Mouse (Mus musculus) MEL (cell line): ENCODE results near the gene Slc16a6.

Source experiments
- CTCF ChIP-seq, 3 experiments: IDR thresholded peaks in 2 of 3; conservative IDR thresholded peaks in 1 of 3; 2 replicates each; pipeline ENCODE4 v1.5.1; 2011 to 2012; ENCODE audit warnings: low read length in 3 of 3, low read depth in 2 of 3, mild to moderate bottlenecking in 2 of 3, improper control_type of control experiment in 1 of 3, inconsistent platforms in 1 of 3, mixed read lengths in 1 of 3, moderate library complexity in 1 of 3; ENCODE audit not compliant: control insufficient read depth in 1 of 3, insufficient read depth in 1 of 3, poor library complexity in 1 of 3, severe bottlenecking in 1 of 3
- E2F4 ChIP-seq: IDR thresholded peaks from 2 replicates; pipeline ENCODE4 v1.6.1; 2011; ENCODE audit warnings: low read depth, low read length, improper control_type of control experiment, borderline replicate concordance
- EP300 ChIP-seq, 2 experiments: IDR thresholded peaks; 2 replicates each; pipeline ENCODE4 v1.6.1; 2011; ENCODE audit warnings: improper control_type of control experiment in 2 of 2, low read length in 2 of 2, low read depth in 1 of 2, mild to moderate bottlenecking in 1 of 2
- HCFC1 ChIP-seq: IDR thresholded peaks from 2 replicates; pipeline ENCODE4 v1.6.1; 2012; ENCODE audit warnings: low read depth, mild to moderate bottlenecking, inconsistent platforms, low read length, improper control_type of control experiment, moderate library complexity
- MAX ChIP-seq: IDR thresholded peaks from 2 replicates; pipeline ENCODE4 v1.6.1; 2011; ENCODE audit warnings: low read length, improper control_type of control experiment
- MAZ ChIP-seq: IDR thresholded peaks from 2 replicates; pipeline ENCODE4 v1.6.1; 2012; ENCODE audit warnings: low read depth, mild to moderate bottlenecking, inconsistent platforms, low read length, improper control_type of control experiment
- MYB ChIP-seq: IDR thresholded peaks from 2 replicates; pipeline ENCODE4 v1.6.1; 2011; ENCODE audit warnings: mild to moderate bottlenecking, low read depth, low read length, improper control_type of control experiment
- POLR2A ChIP-seq, 2 experiments: IDR thresholded peaks; 2 replicates each; pipeline ENCODE4 v1.6.1; 2011 to 2012; ENCODE audit warnings: low read length in 2 of 2, mild to moderate bottlenecking in 2 of 2, control low read depth in 1 of 2, improper control_type of control experiment in 1 of 2, low read depth in 1 of 2, moderate library complexity in 1 of 2; ENCODE audit not compliant: control insufficient read depth in 1 of 2, insufficient read depth in 1 of 2, poor library complexity in 1 of 2
- TBP ChIP-seq: IDR thresholded peaks from 2 replicates; pipeline ENCODE4 v1.8.0; 2011; ENCODE audit warnings: low read depth, low read length, improper control_type of control experiment
- UBTF ChIP-seq: IDR thresholded peaks from 2 replicates; pipeline ENCODE4 v1.6.1; 2012; ENCODE audit warnings: low read depth, mild to moderate bottlenecking, inconsistent platforms, low read length, improper control_type of control experiment, moderate library complexity, borderline replicate concordance; ENCODE audit not compliant: insufficient read depth

- TF ChIP-seq MYB (no peak), E2F4 (no peak), MAX (no peak), CTCF (IDR thresholded peaks at IDR 0.05 in 2 of 3, conservative IDR thresholded peaks at IDR 0.05 in 1 of 3; ENCODE audit: control insufficient read depth in 1 of 3, insufficient read depth in 1 of 3, low read depth in 2 of 3, low read length in 3 of 3, poor library complexity in 1 of 3, severe bottlenecking in 1 of 3) (no peak), HCFC1 (no peak), UBTF (no peak), TBP (no peak), MAZ (no peak), EP300 (IDR thresholded peaks at IDR 0.05; ENCODE audit: low read depth in 1 of 2, low read length in 2 of 2) (0 out of 4 replicates have a peak, but pooled peaks of 1 of the 2 experiments have one; percentile 10), POLR2A (IDR thresholded peaks at IDR 0.05; ENCODE audit: control insufficient read depth in 1 of 2, insufficient read depth in 1 of 2, low read depth in 1 of 2, low read length in 2 of 2, poor library complexity in 1 of 2) (no peak)
These were observed 12.8 kb downstream of the Slc16a6 start for GRCm38 (mm10) chr11:109460586-109460985.
